8 mouse cellular contexts compared by ENCODE assay signal in the genomic region with DNA sequence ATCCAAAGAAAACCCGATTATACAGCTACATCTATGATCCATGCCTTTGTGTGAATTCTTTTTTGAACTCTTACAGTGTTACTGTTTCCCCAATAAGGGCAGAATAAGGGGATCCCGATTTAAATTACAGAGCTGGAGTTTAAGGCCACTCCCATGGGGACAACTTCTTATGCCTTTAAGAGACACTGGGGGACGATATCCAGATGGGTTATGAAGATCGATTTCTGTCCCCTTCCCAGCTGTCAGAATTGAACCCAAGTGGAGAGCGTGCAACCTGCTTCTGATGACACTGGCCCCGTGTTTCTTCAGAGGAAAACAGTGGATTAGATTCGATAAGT. TPM values are rescaled to one million over a fixed set of nuclear protein-coding genes. Genes with fewer than 3 reads are reported as not detected.
DNase-seq lines count a peak whose midpoint lies in the region; ATAC-seq and TF ChIP-seq lines count a peak whose summit lies in the region.

No protein-coding gene starts in this region.

- peaks cover 3% of the 10 kb centered on the region; the same call in 1 of the 2 replicates for H3K4me1 ChIP-seq in heart, embryonic 10.5 days
- H3K4me1 ChIP-seq in ES-Bruce4 (ENCODE audit: control insufficient read depth, insufficient read depth, low read length): no peaks in the 10 kb centered on the region
- H3K4me1 ChIP-seq in forebrain, postnatal 0 days (ENCODE audit: insufficient read depth): no peaks in the 10 kb centered on the region

- WGBS in heart, embryonic 10.5 days: 29% methylated on average over 7 of the region's 7 CpGs
- WGBS in forebrain, postnatal 0 days: 30% methylated on average over 7 of the region's 7 CpGs

- H3K27ac ChIP-seq in heart, embryonic 10.5 days: peak overlapping the region; percentile 88
- H3K27ac ChIP-seq in ES-Bruce4 (ENCODE audit: insufficient read depth, low read length): no peak overlapping the region
- H3K27ac ChIP-seq in forebrain, postnatal 0 days (ENCODE audit: low read depth, low read length): no peak overlapping the region; the same call in 1 of the 2 replicates

- TF ChIP-seq POLR2A in ES-Bruce4 (IDR thresholded peaks at IDR 0.05; ENCODE audit: insufficient read depth, low read length): no peak

- no peak for DNase-seq in heart, embryonic 10.5 days (ENCODE audit: low spot score)
- no peak for DNase-seq in heart, postnatal 14 days
- DNase-seq in forebrain, postnatal 0 days: no peak
- DNase-seq in B cell, adult 2 months: no peak
- DNase-seq in retina, postnatal 1 day: no peak
- no peak for DNase-seq in gastrocnemius, postnatal 25 days

- H3K27me3 ChIP-seq in heart, embryonic 10.5 days (ENCODE audit: insufficient read depth, poor library complexity, severe bottlenecking): no peaks in the 10 kb centered on the region
- no peaks in the 10 kb centered on the region for H3K27me3 ChIP-seq in ES-Bruce4 (ENCODE audit: control insufficient read depth, insufficient read depth, low read length, poor library complexity, severe bottlenecking)
- no peaks in the 10 kb centered on the region for H3K27me3 ChIP-seq in forebrain, postnatal 0 days (ENCODE audit: insufficient read depth, low read length)

- no peaks in the 10 kb centered on the region for H3K9me3 ChIP-seq in heart, embryonic 10.5 days
- H3K9me3 ChIP-seq in ES-Bruce4 (replicated peaks; ENCODE audit: control insufficient read depth, insufficient read depth, low read length, poor library complexity, severe bottlenecking): no peaks in the 10 kb centered on the region
- H3K9me3 ChIP-seq in forebrain, postnatal 0 days (ENCODE audit: low read length): no peaks in the 10 kb centered on the region

- H3K4me2 ChIP-seq in forebrain, postnatal 0 days (ENCODE audit: low read depth): peak overlapping the region; percentile 49

- intact Hi-C loops in heart, postnatal 14 days (cut with DNase I): no loop called here

- peak overlapping the region; percentile 66 for H3K4me3 ChIP-seq in heart, embryonic 10.5 days
- H3K4me3 ChIP-seq in ES-Bruce4 (ENCODE audit: low read depth, low read length): peak overlapping the region; percentile 71
- H3K4me3 ChIP-seq in forebrain, postnatal 0 days (ENCODE audit: low read depth, low read length): peak overlapping the region; percentile 52

- no peak for TF ChIP-seq EP300 in ES-Bruce4 (IDR thresholded peaks at IDR 0.05; ENCODE audit: insufficient read depth, low read depth, low read length)

- no peaks in the 10 kb centered on the region for H3K36me3 ChIP-seq in heart, embryonic 10.5 days
- no peaks in the 10 kb centered on the region for H3K36me3 ChIP-seq in ES-Bruce4 (ENCODE audit: control insufficient read depth, insufficient read depth, low read length, poor library complexity, severe bottlenecking)
- H3K36me3 ChIP-seq in forebrain, postnatal 0 days (ENCODE audit: insufficient read depth): no peaks in the 10 kb centered on the region

- no peak overlapping the region for H3K9ac ChIP-seq in ES-Bruce4 (ENCODE audit: low read depth, poor library complexity, severe bottlenecking)
- H3K9ac ChIP-seq in forebrain, postnatal 0 days: peak overlapping the region; percentile 66

- peak; percentile 23 for ATAC-seq in forebrain, postnatal 0 days
- peak; percentile 20 for ATAC-seq in megakaryocyte, adult 5-6 weeks (ENCODE audit: poor library complexity, severe bottlenecking)

- no peak for TF ChIP-seq CTCF in ES-Bruce4 (IDR thresholded peaks at IDR 0.05; ENCODE audit: low read depth, low read length)
- no peak for TF ChIP-seq CTCF in forebrain, postnatal 0 days (IDR thresholded peaks at IDR 0.05; ENCODE audit: low read depth)

RNA-seq across cellular contexts. Expression of a gene that starts 0.3 kb away (rescaled TPM):
- polyA plus RNA-seq in heart, embryonic 10.5 days (2016; fragmentation: Nextera tagmentation; extraction: Ambion mirVana): 6.3 and 8.0 TPM in 2 replicates
- 10 to 100 TPM; 18.2 to 20.3 TPM for total RNA-seq in heart, postnatal 14 days (2021)
- polyA plus RNA-seq in ES-Bruce4 (2011; ENCODE audit: insufficient read depth, insufficient read length, low read depth, missing spikeins): 9.9 and 10.0 TPM in 2 replicates
- 76.4 and 98.7 TPM in 2 replicates for total RNA-seq in forebrain, postnatal 0 days (2014; rRNA removed)
- polyA plus RNA-seq in forebrain, postnatal 0 days (2015; fragmentation: Nextera tagmentation; extraction: Ambion mirVana): 35.1 and 52.5 TPM in 2 replicates
- 12.5 and 20.3 TPM in 2 replicates for total RNA-seq in megakaryocyte, adult 5-6 weeks (2015)
- total RNA-seq in megakaryocyte, adult 5-6 weeks (2017): 12.6 and 20.2 TPM in 2 replicates
- total RNA-seq in gastrocnemius, postnatal 25 days (2021): 10 to 100 TPM; 23.4 to 25.3 TPM

RNA-seq across cellular contexts. Expression of a gene that starts 11.4 kb away (rescaled TPM):
- 24.8 and 29.2 TPM in 2 replicates for polyA plus RNA-seq in heart, embryonic 10.5 days (2016; fragmentation: Nextera tagmentation; extraction: Ambion mirVana)
- total RNA-seq in heart, postnatal 14 days (2021): 10 to 100 TPM; 26.3 to 28.6 TPM
- 21.0 and 21.1 TPM in 2 replicates for polyA plus RNA-seq in ES-Bruce4 (2011; ENCODE audit: insufficient read depth, insufficient read length, low read depth, missing spikeins)
- total RNA-seq in forebrain, postnatal 0 days (2014; rRNA removed): 59.4 and 71.8 TPM in 2 replicates
- polyA plus RNA-seq in forebrain, postnatal 0 days (2015; fragmentation: Nextera tagmentation; extraction: Ambion mirVana): 31.5 and 36.3 TPM in 2 replicates
- total RNA-seq in megakaryocyte, adult 5-6 weeks (2015): 17.4 and 18.5 TPM in 2 replicates
- 13.3 and 15.5 TPM in 2 replicates for total RNA-seq in megakaryocyte, adult 5-6 weeks (2017)
- total RNA-seq in gastrocnemius, postnatal 25 days (2021): 10 to 100 TPM; 22.2 to 24.3 TPM

RNA-seq across cellular contexts. Expression of a gene that starts 59.8 kb away (rescaled TPM):
- 0.16 TPM in 1 of 2 replicates, not detected in the other for polyA plus RNA-seq in heart, embryonic 10.5 days (2016; fragmentation: Nextera tagmentation; extraction: Ambion mirVana)
- not detected for total RNA-seq in heart, postnatal 14 days (2021)
- 1.1 TPM in 1 of 2 replicates, not detected in the other for polyA plus RNA-seq in ES-Bruce4 (2011; ENCODE audit: insufficient read depth, insufficient read length, low read depth, missing spikeins)
- total RNA-seq in forebrain, postnatal 0 days (2014; rRNA removed): not detected in 2 replicates
- polyA plus RNA-seq in forebrain, postnatal 0 days (2015; fragmentation: Nextera tagmentation; extraction: Ambion mirVana): 0.28 TPM in 1 of 2 replicates, not detected in the other
- 0.36 TPM in 1 of 2 replicates, not detected in the other for total RNA-seq in megakaryocyte, adult 5-6 weeks (2015)
- total RNA-seq in megakaryocyte, adult 5-6 weeks (2017): not detected in 2 replicates
- total RNA-seq in gastrocnemius, postnatal 25 days (2021): not detected
